Mouse (Mus musculus) heart, embryonic 15.5 days (tissue): Measurements from ENCODE around the gene Fam76b. TPM values are rescaled to one million over a fixed set of nuclear protein-coding genes. Genes with fewer than 3 reads are reported as not detected.

ENCODE experiments used
- ATAC-seq: fragments of 200-750 bp; cut with Nextera tagmentation; replicated peaks from 2 replicates; pipeline ENCODE4 v1.8.0; 2017; ENCODE audit warnings: low read depth, moderate TSS enrichment; ENCODE audit not compliant: insufficient number of reproducible peaks, insufficient read depth, low FRiP score
- H3K27ac ChIP-seq: fragments of 300-500 bp; sonication (generic); 2 replicates; pipeline ENCODE4 v1.5.1; 2015; ENCODE audit warnings: mild to moderate bottlenecking, inconsistent platforms
- H3K27me3 ChIP-seq: fragments of 300-500 bp; sonication (generic); 2 replicates; pipeline ENCODE4 v1.6.1; 2015; ENCODE audit warnings: inconsistent platforms
- H3K36me3 ChIP-seq: fragments of 300-500 bp; sonication (generic); 2 replicates; pipeline ENCODE4 v1.6.1; 2015; ENCODE audit warnings: mild to moderate bottlenecking, inconsistent platforms
- H3K4me1 ChIP-seq: fragments of 300-500 bp; sonication (generic); replicated peaks from 2 replicates; pipeline ENCODE4 v1.6.1; 2015; ENCODE audit warnings: inconsistent platforms
- H3K4me2 ChIP-seq: fragments of 300-500 bp; sonication (generic); 2 replicates; pipeline ENCODE4 v1.6.1; 2015; ENCODE audit warnings: inconsistent platforms, mild to moderate bottlenecking, moderate library complexity
- H3K4me3 ChIP-seq: fragments of 300-500 bp; sonication (generic); 2 replicates; pipeline ENCODE4 v1.5.1; 2015; ENCODE audit warnings: mild to moderate bottlenecking, inconsistent platforms
- H3K9ac ChIP-seq: fragments of 300-500 bp; sonication (generic); 2 replicates; pipeline ENCODE4 v1.6.1; 2015; ENCODE audit warnings: mild to moderate bottlenecking, inconsistent platforms
- H3K9me3 ChIP-seq: fragments of 300-500 bp; sonication (generic); replicated peaks from 2 replicates; pipeline ENCODE4 v1.6.1; 2016; ENCODE audit warnings: inconsistent platforms
- WGBS: fragments of 180-500 bp; shearing (Covaris S2); methylation state at CpG from one replicate; pipeline ENCODE4 v1.1.7; 2015; ENCODE audit warnings: mixed read lengths; 5-methylcytosine and 5-hydroxymethylcytosine counted together
- polyA plus RNA-seq: library from polyadenylated mRNA; unstranded; fragments of >200 nt; fragmentation: Nextera tagmentation; extraction: Ambion mirVana; gene quantifications from 2 replicates; pipeline ENCODE4 v1.2.1, GENCODE M21; 2015

Gene Fam76b
- polyA plus RNA-seq, 1 experiment from 2014 or later, result 14.6 TPM

DNA sequence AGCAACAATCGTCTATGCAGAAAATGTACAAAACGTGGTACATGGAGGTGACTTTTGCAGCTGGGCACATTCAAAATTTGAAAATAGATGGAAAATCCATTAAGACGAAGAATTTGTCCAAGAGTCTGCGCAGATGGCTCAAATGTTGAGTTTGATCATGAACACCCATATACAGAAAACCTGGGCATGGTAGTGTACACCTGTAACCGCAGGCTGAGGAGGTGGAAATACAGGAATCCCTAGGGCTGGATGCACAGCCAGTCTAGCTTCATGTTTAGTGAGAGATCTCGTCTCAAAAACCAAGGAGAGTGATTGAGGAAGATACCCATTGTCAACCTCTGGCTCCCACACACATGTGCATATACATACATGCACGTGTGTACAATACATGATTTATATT, 44.1 kb downstream of the Fam76b start:
- Histone ChIP-seq H3K27ac (no peak overlapping the region), H3K36me3 (no peaks in the 10 kb centered on the region), H3K9ac (no peak overlapping the region), H3K9me3 (no peaks in the 10 kb centered on the region), H3K27me3 (0 out of 2 replicates have a peak, but pooled peaks cover 6% of the 10 kb centered on the region), H3K4me3 (no peak overlapping the region), H3K4me1 (no peaks in the 10 kb centered on the region), H3K4me2 (no peak overlapping the region)
- 85% methylated on average over 7 of the region's 7 CpGs for WGBS
- ATAC-seq, result no peak

DNA sequence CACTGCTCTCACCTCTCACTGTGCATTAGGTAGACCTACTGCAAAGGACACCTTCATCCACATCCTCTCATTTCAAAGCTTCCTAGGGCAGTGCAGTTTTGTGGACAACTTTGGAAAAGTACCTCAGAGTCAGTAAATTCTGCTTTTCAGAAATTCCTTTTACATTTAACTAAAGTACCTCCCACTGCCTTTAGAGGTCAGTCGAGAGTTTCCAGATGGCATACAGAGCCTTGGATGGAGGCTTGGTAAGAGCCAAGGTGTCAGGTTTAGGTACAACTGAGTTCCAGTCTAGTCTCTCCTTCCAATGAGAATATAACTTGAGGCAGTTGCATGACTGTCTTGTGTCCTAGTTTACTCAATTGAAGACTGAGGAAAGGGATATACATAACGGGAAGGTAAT, 46.8 kb downstream of the Fam76b start:
- Histone ChIP-seq H3K9ac (no peak overlapping the region), H3K4me3 (no peak overlapping the region), H3K27ac (no peak overlapping the region), H3K4me1 (no peaks in the 10 kb centered on the region), H3K4me2 (no peak overlapping the region), H3K36me3 (no peaks in the 10 kb centered on the region), H3K27me3 (0 out of 2 replicates have a peak, but pooled peaks cover 6% of the 10 kb centered on the region), H3K9me3 (no peaks in the 10 kb centered on the region)
- ATAC-seq, result no peak
- WGBS, result 41% methylated on average over 2 of the region's 2 CpGs

DNA sequence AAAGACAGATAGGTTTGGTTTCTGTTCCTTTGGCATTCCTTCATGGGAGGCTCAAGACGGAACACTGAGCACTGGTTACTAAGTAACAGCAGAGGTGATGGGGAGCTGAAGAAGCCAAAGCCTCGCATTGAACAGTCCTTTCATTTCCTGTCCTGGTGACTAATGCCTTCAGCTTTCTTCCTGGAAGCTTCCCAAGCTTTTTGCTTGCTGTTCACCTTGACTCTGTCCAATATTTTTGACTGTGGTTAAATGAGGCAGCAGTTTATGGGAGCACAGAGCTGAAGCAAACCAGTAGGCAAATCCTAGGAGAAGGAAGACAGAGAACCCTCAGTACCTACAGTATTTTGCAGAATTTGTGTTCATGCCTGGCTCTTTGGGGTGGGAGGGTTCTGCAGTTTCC, 47.8 kb downstream of the Fam76b start:
- no peak for ATAC-seq
- H3K9ac ChIP-seq, result no peak overlapping the region
- 45% methylated on average over 2 of the region's 2 CpGs for WGBS

GRCm38 (mm10) chr9:13880761-13881160, 53.2 kb downstream of the Fam76b start:
- WGBS, result 47% methylated on average over 1 of the region's 1 CpGs
- ATAC-seq, result no peak
- H3K4me3 ChIP-seq, result no peak overlapping the region
- no peaks in the 10 kb centered on the region for H3K36me3 ChIP-seq
- no peak overlapping the region for H3K4me2 ChIP-seq
- H3K27ac ChIP-seq, result no peak overlapping the region
- 0 out of 2 replicates have a peak, but pooled peaks cover 3% of the 10 kb centered on the region for H3K4me1 ChIP-seq
- H3K9me3 ChIP-seq, result no peaks in the 10 kb centered on the region
- H3K27me3 ChIP-seq, result 0 out of 2 replicates have a peak, but pooled peaks cover 3% of the 10 kb centered on the region
- H3K9ac ChIP-seq, result no peak overlapping the region

More for the DNA sequence above, 47.8 kb downstream of the Fam76b start:
- no peaks in the 10 kb centered on the region for H3K9me3 ChIP-seq
- 0 out of 2 replicates have a peak, but pooled peaks cover 6% of the 10 kb centered on the region for H3K27me3 ChIP-seq
- no peak overlapping the region for H3K4me3 ChIP-seq
- H3K27ac ChIP-seq, result no peak overlapping the region
- H3K36me3 ChIP-seq, result no peaks in the 10 kb centered on the region
- H3K4me2 ChIP-seq, result no peak overlapping the region
- H3K4me1 ChIP-seq, result no peaks in the 10 kb centered on the region

- no peak overlapping the region for H3K27ac ChIP-seq
- no peak overlapping the region for H3K4me2 ChIP-seq
- no peak overlapping the region for H3K4me3 ChIP-seq
- WGBS, result 6% methylated on average over 2 of the region's 2 CpGs
- H3K9me3 ChIP-seq, result no peaks in the 10 kb centered on the region
- H3K4me1 ChIP-seq, result 0 out of 2 replicates have a peak, but pooled peaks cover 3% of the 10 kb centered on the region
- H3K27me3 ChIP-seq, result no peaks in the 10 kb centered on the region
- no peak for ATAC-seq
- no peak overlapping the region for H3K9ac ChIP-seq
- no peaks in the 10 kb centered on the region for H3K36me3 ChIP-seq
Observed at GRCm38 (mm10) chr9:13882478-13882877, 55.0 kb downstream of the Fam76b start.

DNA sequence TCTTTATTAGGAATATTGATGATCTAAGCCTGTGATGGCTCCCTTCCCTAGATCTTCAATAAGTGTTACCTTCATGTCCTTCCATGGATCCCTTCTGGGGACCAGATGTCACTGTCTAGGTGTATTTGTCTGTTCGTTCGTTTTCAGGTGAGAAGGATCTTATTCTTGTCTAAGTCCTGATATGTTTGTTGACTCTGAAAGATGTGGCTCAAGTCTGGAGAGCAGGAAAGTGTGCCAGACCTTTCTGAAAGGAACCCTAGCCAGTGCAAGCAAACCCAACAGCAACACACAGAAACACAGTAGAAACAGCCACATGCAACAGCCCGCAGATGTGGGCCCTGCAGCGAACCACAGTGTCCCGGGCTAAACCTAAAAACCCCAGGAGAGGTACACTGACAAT, 61.5 kb downstream of the Fam76b start:
- Histone ChIP-seq H3K27ac (no peak overlapping the region), H3K9ac (no peak overlapping the region), H3K36me3 (no peaks in the 10 kb centered on the region), H3K4me1 (no peaks in the 10 kb centered on the region), H3K27me3 (peaks cover 16% of the 10 kb centered on the region), H3K4me3 (no peak overlapping the region), H3K4me2 (no peak overlapping the region), H3K9me3 (no peaks in the 10 kb centered on the region)
- ATAC-seq, result no peak
- 72% methylated on average over 5 of the region's 5 CpGs for WGBS

DNA sequence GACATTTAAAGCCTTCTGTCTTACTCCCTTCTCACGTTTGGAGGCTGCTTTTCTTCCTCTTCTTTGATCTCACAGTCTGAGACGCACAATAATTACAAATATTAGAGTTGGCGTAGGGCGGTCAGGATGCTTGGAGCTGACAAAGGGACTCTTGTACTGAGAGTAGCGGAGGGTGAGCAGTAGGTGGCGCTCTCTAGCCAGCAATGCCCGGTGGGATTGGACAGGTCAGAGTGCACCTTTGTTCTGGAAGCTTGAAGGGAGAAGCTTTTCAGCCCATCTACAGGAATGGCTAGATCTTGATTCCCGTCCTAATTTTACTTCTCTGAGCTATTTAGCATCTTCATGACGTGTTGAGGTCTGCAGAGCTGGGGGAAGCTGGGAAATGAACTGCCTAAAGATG, 62.1 kb downstream of the Fam76b start:
- H3K36me3 ChIP-seq, result no peaks in the 10 kb centered on the region
- H3K27me3 ChIP-seq, result peaks cover 16% of the 10 kb centered on the region
- H3K4me2 ChIP-seq, result no peak overlapping the region
- no peaks in the 10 kb centered on the region for H3K9me3 ChIP-seq
- no peak overlapping the region for H3K4me3 ChIP-seq
- 12% methylated on average over 9 of the region's 9 CpGs for WGBS
- H3K27ac ChIP-seq, result no peak overlapping the region
- no peak overlapping the region for H3K9ac ChIP-seq
- H3K4me1 ChIP-seq, result no peaks in the 10 kb centered on the region
- 0 out of 2 replicates have a peak, but pooled peaks have one; percentile 62 for ATAC-seq

DNA sequence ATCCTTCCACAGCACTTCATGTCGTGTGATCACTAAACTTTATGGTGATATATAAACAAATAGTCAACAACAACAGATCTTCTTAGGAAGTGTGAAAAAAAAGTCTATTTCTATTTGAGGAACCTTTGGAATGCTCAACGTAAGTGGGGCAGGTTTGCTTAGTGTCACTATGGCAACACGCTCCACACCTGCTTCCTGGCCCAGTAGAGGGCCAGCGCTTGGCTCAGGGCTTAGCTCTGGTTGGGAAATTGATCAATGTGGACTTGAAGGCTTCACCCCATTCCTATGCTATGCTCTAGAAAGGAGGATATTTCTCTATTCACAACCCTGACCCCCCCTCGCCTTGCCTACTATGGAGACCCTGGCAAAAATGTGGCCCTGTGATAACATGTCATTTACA, 62.7 kb downstream of the Fam76b start:
- Histone ChIP-seq H3K4me3 (no peak overlapping the region), H3K27me3 (peaks cover 16% of the 10 kb centered on the region), H3K36me3 (no peaks in the 10 kb centered on the region), H3K4me1 (no peaks in the 10 kb centered on the region), H3K9me3 (no peaks in the 10 kb centered on the region), H3K4me2 (no peak overlapping the region), H3K27ac (no peak overlapping the region), H3K9ac (no peak overlapping the region)
- ATAC-seq, result no peak
- WGBS, result 57% methylated on average over 5 of the region's 5 CpGs

DNA sequence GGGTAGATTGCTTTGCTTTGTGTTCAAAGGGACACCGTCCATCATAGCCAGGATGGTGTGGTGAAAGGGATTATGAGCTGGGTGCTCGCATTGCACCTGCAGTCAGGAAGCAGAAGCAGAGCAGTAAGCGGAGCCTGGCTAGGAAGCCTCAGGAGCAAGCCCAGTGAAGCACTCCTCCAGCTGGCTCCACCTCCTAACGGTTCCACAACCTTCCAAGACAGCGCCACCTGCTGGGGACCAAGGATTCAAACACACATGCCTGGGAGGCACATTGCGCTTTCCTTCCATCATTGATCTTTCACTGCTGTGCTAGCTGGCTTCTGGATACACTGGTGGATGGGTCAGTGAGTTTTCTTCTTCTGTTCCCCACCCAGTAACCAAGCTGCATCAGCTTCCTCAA, 64.4 kb downstream of the Fam76b start:
- WGBS, result 90% methylated on average over 6 of the region's 6 CpGs
- Histone ChIP-seq H3K27me3 (peaks cover 16% of the 10 kb centered on the region), H3K9ac (no peak overlapping the region), H3K9me3 (no peaks in the 10 kb centered on the region), H3K4me2 (no peak overlapping the region), H3K4me1 (no peaks in the 10 kb centered on the region), H3K27ac (no peak overlapping the region), H3K4me3 (no peak overlapping the region), H3K36me3 (no peaks in the 10 kb centered on the region)
- ATAC-seq, result no peak

GRCm38 (mm10) chr9:13893044-13893443, 65.5 kb downstream of the Fam76b start:
- 69% methylated on average over 4 of the region's 4 CpGs for WGBS
- ATAC-seq, result no peak
- Histone ChIP-seq H3K9ac (no peak overlapping the region), H3K36me3 (no peaks in the 10 kb centered on the region), H3K4me2 (no peak overlapping the region), H3K4me1 (no peaks in the 10 kb centered on the region), H3K27ac (no peak overlapping the region), H3K9me3 (no peaks in the 10 kb centered on the region), H3K4me3 (no peak overlapping the region), H3K27me3 (peaks cover 12% of the 10 kb centered on the region)

DNA sequence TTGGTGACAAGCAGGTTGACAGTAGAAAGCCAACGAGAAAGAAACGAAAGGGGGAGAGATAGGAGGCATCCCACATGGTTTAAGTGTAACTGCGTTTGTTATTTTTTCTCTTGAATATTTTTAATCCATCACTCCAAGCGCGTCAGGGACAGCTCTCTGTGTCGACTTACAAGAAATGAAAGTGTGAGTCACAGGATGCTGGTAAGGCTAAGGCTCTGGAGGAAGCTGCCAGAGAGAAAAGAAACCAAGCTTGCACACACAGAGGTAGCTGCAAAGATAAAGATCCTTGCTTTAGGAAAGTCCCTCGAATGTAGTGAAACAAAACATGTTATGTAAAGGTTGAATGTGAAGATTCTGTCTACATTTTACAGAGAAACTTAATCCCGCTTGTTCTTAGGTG, 67.0 kb downstream of the Fam76b start:
- Histone ChIP-seq H3K4me1 (peaks cover 4% of the 10 kb centered on the region; the same call in 1 of the 2 replicates), H3K9me3 (no peaks in the 10 kb centered on the region), H3K4me2 (no peak overlapping the region), H3K36me3 (no peaks in the 10 kb centered on the region), H3K27ac (no peak overlapping the region), H3K9ac (no peak overlapping the region), H3K27me3 (no peaks in the 10 kb centered on the region), H3K4me3 (no peak overlapping the region)
- ATAC-seq, result no peak
- WGBS, result 33% methylated on average over 8 of the region's 8 CpGs

- Histone ChIP-seq H3K4me1 (peaks cover 4% of the 10 kb centered on the region; the same call in 1 of the 2 replicates), H3K27ac (no peak overlapping the region), H3K4me3 (no peak overlapping the region), H3K36me3 (no peaks in the 10 kb centered on the region), H3K9me3 (no peaks in the 10 kb centered on the region), H3K9ac (no peak overlapping the region), H3K27me3 (no peaks in the 10 kb centered on the region), H3K4me2 (no peak overlapping the region)
- ATAC-seq, result no peak
- WGBS, result 75% methylated on average over 7 of the region's 7 CpGs
Observed at GRCm38 (mm10) chr9:13894936-13895335, 67.4 kb downstream of the Fam76b start.
